Mouse (Mus musculus) Muller cell, postnatal 12 days (primary cell): ENCODE results near the gene Olfr1225.
"Not testable (repeated sequence)": the region's sequence is repeated elsewhere in the genome, so short reads cannot be mapped to it uniquely, and the experiment has no call there.

Experiments used
- DNase-seq: peaks from one replicate; pipeline ENCODE4 v3.0.0-alpha.2; 2015; ENCODE audit errors: inconsistent ontology term

Gene Olfr1225

DNA sequence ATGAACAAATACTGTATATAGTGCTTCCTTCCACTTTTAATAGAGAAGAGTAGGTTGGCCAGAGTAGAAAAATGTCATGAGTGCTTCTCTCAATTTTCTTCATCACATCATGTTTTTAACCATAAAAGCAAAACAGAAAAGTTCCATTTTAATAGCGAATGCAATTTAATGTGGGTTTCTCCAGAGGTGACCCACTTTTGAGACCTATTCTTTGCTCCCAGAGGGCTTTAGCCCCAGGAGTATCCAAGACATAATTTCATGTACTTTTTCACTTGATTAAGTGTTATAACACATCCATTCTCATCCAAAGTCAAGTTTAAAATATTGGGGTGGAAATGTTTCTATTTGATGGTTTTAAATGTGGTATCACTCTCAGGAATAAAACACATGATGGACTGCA, at the start of gene Olfr1225:
TSS of gene Olfr1225 (minus strand) at position 101 of the 400 bp plus-strand sequence.
- no peak for DNase-seq

GRCm38 (mm10) chr2:89199948-89200347, 25.5 kb upstream of the Olfr1225 start, which contains the start of gene Olfr1226:
Gene Olfr1226 (minus strand): TSS chr2:89200048.
- DNase-seq = no peak

DNA sequence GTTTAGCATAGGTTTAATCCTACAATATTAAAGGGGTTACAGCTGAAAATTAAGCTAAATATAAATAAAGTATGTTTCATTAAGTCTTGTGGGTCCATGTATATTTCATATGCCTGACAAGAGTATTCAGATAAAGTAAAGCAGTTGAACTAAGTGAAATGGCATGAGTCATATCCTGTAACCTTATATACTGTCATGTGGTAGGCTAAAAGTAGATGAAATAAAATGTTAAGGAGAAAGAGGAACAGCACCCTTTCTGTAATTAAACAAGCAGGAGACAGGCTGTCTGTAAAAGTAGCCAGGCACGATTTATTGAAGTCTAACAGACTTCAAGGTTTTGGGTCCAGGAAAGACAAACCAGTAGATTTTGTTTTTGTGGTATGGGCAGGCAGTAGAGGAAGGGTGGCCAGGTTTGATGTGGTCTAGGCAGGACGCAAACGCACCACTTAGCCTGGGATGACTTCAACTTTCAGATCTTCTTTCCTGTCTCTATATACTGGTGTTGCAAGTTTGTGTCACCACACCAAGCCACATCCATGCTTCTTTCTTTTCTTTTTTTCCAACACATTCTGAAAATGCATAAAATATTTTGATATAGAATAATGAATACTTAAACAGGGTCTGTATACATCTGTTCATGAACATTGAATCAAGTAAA, 22.0 kb upstream of the Olfr1225 start:
- DNase-seq = no peak

DNA sequence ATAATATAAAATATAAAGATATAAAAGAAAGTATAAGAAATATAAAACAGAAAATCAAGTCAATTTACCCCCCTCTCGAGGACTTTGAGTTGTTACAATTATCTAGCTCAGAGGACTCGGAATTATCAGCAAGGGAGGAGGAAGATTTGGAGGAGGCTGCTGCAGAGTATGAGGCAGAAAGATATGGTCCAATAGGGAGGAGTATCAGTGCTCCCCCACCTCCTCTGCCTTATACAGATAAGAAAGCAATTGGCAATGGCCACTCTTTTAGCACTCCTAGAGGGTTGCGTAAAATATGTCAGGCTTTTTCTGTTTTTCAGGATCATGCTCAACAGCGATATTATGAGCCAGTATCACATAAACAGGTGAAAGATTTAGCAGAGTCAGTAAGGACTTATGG, 9.8 kb downstream of the Olfr1225 start:
- DNase-seq = not testable (repeated sequence)

- not testable (repeated sequence) for DNase-seq
Measured at GRCm38 (mm10) chr2:89163991-89164390, 10.5 kb downstream of the Olfr1225 start, which contains the start of gene Olfr1224-ps1. Gene Olfr1224-ps1 (minus strand): TSS chr2:89164091.

DNA sequence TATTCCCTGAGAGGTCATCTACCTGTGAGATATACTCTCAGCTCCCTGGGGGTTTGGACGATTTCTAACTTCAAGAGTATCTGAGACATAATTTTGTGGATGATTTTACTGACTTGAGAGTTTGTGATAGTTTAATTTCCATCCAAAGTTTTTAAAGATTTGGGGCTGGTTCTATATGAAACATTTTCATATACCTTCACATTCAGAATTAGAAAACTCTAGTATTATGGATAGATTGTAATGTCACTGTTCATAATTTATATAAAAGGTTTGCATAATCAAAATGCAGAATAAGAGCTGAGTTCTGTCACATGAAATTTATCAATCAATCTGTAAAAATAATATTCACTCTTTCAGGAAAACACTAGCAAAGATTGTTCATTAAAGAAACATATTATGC, 23.0 kb downstream of the Olfr1225 start, which contains the start of gene Olfr1223:
TSS of gene Olfr1223 (minus strand) at position 101 of the 400 bp plus-strand sequence.
- no peak for DNase-seq

- DNase-seq = no peak
Measured at GRCm38 (mm10) chr2:89132954-89133353, 41.5 kb downstream of the Olfr1225 start, which contains the start of gene Olfr1222. Gene Olfr1222 (minus strand): TSS chr2:89133054.
